Mouse (Mus musculus): ENCODE results near the gene Dffa. TPM values are rescaled to one million over a fixed set of nuclear protein-coding genes. Genes with fewer than 3 reads are reported as not detected.

The Dffa gene
- polyA plus RNA-seq (2012; rRNA removed), result 28.3 and 28.5 TPM in 2 replicates

DNA sequence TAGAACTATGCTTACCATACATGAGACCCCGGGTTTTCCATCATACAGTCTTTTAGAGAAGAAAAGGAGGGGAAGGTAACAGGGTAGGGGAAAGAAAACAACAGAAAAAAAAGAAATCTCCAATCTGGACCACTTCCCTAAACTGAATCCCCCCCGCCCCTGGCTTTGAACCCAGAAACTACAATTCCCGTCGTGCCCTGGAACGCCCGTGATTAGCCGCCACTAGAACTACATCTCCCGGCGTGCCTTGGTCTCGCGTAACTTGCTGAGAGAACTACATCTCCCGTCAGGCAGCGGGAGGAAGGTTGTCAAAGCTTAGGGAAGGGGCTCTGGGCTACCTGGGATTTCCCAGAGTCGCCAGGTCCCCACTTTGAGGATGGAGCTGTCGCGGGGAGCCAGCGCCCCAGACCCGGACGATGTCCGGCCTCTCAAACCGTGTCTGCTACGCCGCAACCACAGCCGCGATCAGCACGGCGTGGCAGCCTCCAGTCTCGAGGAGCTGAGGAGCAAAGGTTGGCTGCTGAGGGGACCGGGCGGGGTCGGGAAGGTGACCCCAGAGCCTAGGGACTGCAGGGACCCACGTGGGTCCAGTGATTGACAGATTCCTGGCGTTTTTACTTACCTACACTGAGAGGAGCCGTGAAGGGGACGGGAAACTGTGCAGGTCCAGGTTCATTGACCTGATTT, at the start of gene Dffa:
TSS of gene Dffa (plus strand) at position 272 of the 687 bp plus-strand sequence.
- peak; percentile 34; the same call in 1 of the 2 replicates for TF ChIP-seq POLR2A (IDR thresholded peaks at IDR 0.05; ENCODE audit: borderline replicate concordance, extremely low read depth, insufficient read depth, insufficient read length, poor library complexity, severe bottlenecking)
- TF ChIP-seq CTCF (IDR thresholded peaks at IDR 0.05; ENCODE audit: borderline replicate concordance, extremely low read depth, insufficient read depth, insufficient read length), result no peak

DNA sequence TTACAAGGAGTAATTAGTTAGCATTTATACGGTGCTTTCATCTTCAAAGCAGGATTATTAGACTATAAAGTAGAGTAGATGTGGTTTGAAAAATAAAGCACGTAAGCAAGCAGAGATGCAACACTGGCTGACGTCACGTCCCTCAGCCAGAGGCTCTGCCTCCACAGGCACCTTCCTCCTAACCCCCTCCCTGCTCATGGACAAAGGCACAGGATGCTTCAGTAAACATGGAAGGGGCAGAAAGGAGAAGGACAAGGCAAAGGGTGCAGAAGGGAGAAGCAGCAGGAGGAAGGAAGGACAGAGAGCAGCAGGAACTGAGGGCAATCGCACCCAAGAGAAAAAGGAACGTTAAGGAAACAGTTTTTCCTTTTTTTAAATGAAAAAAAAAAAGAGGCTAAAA, 48.1 kb upstream of the Dffa start:
- TF ChIP-seq CTCF (IDR thresholded peaks at IDR 0.05; ENCODE audit: borderline replicate concordance, extremely low read depth, insufficient read depth, insufficient read length), result no peak
- TF ChIP-seq POLR2A (IDR thresholded peaks at IDR 0.05; ENCODE audit: borderline replicate concordance, extremely low read depth, insufficient read depth, insufficient read length, poor library complexity, severe bottlenecking), result no peak
- no peak for DNase-seq (ENCODE audit: low read depth)

More for the DNA sequence above, at the start of gene Dffa:
- peak; percentile 97 for DNase-seq (ENCODE audit: low read depth)

DNA sequence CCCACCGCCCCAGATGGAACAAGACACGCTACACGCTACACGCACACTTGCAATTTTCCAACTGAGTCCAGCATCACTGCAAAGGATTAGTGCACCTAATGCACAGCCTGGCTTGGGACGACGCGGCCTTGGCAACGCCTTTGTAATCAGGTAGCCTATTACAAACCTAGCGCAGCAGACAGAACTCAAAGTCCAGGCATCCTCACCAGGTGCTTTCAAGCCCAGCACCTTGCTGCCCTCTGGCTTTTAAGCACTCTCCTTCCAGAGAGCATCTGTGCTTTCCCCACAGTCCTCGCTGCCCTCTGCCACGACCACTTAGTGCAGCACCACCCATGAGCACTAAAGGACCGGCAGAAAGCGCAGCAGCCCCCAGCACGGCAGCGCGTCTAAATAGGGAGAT, 47.0 kb upstream of the Dffa start:
- DNase-seq (ENCODE audit: low read depth), result no peak
- TF ChIP-seq CTCF (IDR thresholded peaks at IDR 0.05; ENCODE audit: borderline replicate concordance, extremely low read depth, insufficient read depth, insufficient read length), result no peak
- no peak for TF ChIP-seq POLR2A (IDR thresholded peaks at IDR 0.05; ENCODE audit: borderline replicate concordance, extremely low read depth, insufficient read depth, insufficient read length, poor library complexity, severe bottlenecking)

DNA sequence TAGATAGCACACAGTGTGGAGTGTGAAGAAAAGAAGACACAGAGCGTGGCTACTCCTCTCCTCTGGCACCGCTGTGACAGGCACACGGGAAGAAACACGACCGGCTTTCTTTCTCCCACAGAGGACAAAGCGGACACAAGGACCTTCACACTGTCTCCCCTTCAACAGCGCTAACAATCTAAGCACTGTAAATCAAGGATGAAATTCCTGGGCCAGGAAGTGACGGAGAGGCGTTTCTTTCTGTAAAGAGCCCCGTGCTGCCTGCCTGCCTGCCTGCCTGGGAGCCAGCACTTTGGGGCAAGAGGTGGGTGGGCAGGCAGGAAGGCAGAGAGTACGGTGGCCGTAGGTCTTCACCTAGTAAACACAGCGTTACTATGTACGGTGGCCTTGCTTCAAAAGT, 46.5 kb upstream of the Dffa start:
- DNase-seq (ENCODE audit: low read depth), result no peak
- TF ChIP-seq POLR2A (IDR thresholded peaks at IDR 0.05; ENCODE audit: borderline replicate concordance, extremely low read depth, insufficient read depth, insufficient read length, poor library complexity, severe bottlenecking) (no peak), CTCF (IDR thresholded peaks at IDR 0.05; ENCODE audit: borderline replicate concordance, extremely low read depth, insufficient read depth, insufficient read length) (no peak)

DNA sequence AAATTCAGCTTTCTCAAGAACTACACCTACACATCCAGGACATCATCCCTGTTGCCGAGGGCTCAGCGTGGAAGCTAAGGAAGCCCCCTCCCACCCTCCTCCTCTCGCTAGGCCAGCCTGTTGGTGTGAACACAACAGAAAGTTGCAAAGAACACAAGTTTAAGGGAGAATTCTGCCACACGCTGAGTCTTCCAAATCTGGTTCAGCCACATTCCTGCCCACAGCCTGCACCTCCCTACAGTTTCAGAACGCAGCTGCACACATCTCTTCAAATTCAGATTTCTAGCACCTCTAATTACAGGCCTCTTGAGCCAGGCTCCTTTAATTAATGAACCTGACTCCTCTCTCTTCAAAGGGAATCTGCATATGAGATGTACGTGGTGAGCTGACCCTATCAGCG, 45.6 kb upstream of the Dffa start:
- TF ChIP-seq POLR2A (IDR thresholded peaks at IDR 0.05; ENCODE audit: borderline replicate concordance, extremely low read depth, insufficient read depth, insufficient read length, poor library complexity, severe bottlenecking) (no peak), CTCF (IDR thresholded peaks at IDR 0.05; ENCODE audit: borderline replicate concordance, extremely low read depth, insufficient read depth, insufficient read length) (no peak)
- DNase-seq (ENCODE audit: low read depth), result no peak

DNA sequence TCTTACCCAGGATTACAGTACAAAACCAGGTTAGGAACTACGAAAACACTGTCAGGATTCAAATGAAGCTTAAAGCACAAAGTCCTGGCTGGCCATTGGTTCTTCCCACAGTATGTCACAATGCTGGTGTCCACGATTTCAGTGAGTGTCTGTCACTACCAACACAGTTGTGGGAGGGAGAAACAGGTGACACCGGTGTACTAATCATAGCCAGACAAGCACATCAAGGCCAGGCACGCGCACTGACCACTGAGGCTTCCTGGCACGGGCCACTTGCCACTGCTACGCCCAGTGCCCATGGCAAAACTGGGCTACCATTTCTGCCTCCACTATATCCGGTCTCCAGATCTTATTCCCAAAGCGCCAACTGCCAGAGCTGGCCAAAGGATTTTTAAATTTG, 44.2 kb upstream of the Dffa start:
- no peak for DNase-seq (ENCODE audit: low read depth)
- no peak for TF ChIP-seq CTCF (IDR thresholded peaks at IDR 0.05; ENCODE audit: borderline replicate concordance, extremely low read depth, insufficient read depth, insufficient read length)
- TF ChIP-seq POLR2A (IDR thresholded peaks at IDR 0.05; ENCODE audit: borderline replicate concordance, extremely low read depth, insufficient read depth, insufficient read length, poor library complexity, severe bottlenecking), result no peak

DNA sequence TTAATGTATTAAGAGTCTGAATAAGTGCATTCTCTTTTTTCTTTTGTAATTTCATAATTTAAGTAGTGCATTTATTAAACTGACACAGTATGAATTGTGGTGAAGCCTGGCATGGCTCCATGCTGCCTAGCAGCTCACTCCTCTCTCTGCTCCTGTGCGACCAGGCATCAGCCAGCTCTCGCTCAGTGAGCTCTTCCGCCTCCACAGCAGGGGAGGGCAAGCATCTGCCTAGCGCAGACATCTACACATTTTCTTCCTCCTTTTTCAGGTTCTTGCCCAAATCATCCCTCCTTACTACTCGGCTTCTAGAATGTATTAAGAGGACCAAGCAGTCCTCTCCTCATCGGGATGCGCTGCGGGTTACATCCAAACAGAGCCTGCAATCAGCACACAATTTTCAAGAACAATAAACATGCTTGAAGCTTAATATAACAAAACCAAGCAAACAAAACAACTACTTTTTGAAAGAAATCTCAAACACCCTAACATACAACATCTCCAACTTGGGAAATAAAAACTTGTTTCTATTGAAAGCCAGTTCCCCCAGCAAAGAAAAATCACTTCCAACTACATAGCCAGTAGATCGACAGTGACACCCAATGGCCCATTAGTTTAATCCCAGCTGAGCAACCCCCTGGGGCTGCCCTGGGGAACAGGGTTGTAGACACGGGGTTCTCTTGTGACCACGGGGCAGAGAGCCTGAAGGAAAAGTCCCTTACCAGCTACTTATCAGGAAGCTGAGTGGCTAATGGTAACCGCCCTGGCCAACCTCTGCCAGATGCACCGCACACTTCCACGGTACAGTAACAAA, 43.1 kb upstream of the Dffa start:
- TF ChIP-seq POLR2A (IDR thresholded peaks at IDR 0.05; ENCODE audit: borderline replicate concordance, extremely low read depth, insufficient read depth, insufficient read length, poor library complexity, severe bottlenecking) (no peak), CTCF (IDR thresholded peaks at IDR 0.05; ENCODE audit: borderline replicate concordance, extremely low read depth, insufficient read depth, insufficient read length) (peak; percentile 19; the same call in 1 of the 2 replicates)
- DNase-seq (ENCODE audit: low read depth), result peak; percentile 55

DNA sequence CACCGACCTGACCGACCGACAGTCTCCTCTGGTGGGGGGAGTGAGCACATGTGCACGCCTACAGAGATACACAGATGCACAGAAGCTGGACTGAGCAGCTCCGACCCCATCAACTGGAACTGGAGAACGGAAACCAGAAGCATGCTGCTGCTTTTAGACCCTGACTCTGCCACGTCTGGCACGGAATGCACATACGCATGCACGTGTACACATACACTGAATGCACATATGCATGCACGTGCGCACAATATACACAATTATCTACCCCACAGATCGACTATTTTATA, 42.6 kb upstream of the Dffa start:
- no peak for DNase-seq (ENCODE audit: low read depth)
- TF ChIP-seq POLR2A (IDR thresholded peaks at IDR 0.05; ENCODE audit: borderline replicate concordance, extremely low read depth, insufficient read depth, insufficient read length, poor library complexity, severe bottlenecking) (no peak), CTCF (IDR thresholded peaks at IDR 0.05; ENCODE audit: borderline replicate concordance, extremely low read depth, insufficient read depth, insufficient read length) (no peak)

DNA sequence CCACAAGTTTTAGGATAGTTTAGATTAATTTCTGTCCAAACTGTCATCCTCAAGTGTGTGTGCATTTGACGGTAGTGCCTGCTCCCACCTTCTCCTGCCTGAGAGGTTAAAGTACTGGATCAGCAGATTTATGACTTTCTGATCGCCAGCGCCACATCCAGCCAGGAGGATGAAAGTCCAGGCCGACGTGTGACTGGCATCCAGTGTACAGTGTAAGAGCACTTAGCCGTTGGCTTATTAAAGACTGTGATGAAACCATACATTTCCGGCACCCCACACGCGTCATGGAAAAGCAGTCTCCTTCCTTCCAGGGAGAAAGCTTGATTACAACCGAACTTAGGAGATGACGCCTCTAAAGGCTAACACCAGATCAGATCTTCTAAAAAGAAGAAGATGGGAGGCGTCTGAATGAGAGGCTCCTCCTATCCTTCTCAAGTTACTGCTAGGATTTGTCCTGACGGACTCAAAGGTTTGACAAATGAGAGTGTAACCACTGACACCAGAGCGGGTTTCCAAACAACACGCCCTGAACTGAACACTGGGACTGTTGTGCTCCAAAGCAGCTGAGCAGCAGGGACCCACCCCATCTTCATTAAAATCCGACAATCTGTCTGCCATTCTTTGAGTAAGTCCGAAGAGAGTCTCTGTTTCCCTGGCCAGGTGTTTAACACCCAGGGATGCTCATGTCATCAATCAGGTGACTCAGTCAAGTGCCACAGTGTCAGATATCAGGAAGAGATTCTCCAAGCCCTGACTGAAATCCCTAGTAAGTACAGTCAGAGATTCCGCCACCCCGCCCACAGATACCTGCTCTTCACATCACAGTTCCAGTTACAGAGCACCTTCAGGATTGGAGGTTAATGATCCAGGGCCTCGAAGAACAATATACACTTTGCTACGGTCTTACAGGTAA, 41.3 kb upstream of the Dffa start:
- DNase-seq (ENCODE audit: low read depth), result no peak
- TF ChIP-seq POLR2A (IDR thresholded peaks at IDR 0.05; ENCODE audit: borderline replicate concordance, extremely low read depth, insufficient read depth, insufficient read length, poor library complexity, severe bottlenecking), result no peak
- TF ChIP-seq CTCF (IDR thresholded peaks at IDR 0.05; ENCODE audit: borderline replicate concordance, extremely low read depth, insufficient read depth, insufficient read length), result no peak

DNA sequence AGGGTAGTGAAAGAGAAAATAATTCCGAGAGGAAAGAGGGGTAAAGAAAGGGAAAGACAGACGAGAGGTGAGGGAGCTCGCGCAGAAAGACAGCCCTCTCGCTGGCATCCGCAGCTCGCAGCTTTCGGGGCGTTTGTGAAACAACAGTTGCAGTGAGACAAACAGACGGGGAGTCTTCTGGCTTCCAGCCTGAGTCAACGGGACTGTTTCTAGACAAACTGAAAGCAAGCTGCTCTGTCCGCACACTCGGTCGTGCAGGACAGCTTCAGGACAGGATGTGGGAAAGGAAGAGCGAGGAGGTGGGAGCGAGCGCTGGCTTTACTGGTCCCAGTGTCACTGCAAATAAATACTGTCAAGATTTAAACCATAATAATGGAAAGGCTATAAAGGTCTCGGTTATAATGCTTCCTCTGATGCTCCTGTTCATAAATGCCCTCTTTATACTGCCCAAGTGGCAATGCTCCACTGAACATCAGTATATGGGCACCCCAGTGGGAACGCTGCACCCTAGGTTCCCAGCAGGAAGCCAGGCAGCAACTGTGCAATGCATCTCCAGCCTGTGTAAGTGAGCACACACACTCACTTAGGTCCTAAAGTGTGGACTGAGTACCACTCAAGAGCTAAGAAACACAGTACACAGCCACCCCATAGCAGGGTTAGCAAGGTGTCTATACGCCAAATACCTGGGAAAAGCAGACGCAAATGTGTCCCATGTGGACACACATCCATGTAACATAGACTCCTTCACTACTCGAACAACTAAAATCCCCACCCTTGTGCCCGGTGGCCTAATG, 39.7 kb upstream of the Dffa start:
- TF ChIP-seq CTCF (IDR thresholded peaks at IDR 0.05; ENCODE audit: borderline replicate concordance, extremely low read depth, insufficient read depth, insufficient read length) (no peak), POLR2A (IDR thresholded peaks at IDR 0.05; ENCODE audit: borderline replicate concordance, extremely low read depth, insufficient read depth, insufficient read length, poor library complexity, severe bottlenecking) (no peak)
- DNase-seq (ENCODE audit: low read depth), result no peak
